Mouse (Mus musculus) liver, postnatal 0 days (tissue): ENCODE results near the gene Zfp148.

Source experiments
- CTCF ChIP-seq: sonication (generic); IDR thresholded peaks from 2 replicates; pipeline ENCODE4 v1.5.1; 2016; ENCODE audit warnings: antibody characterized with exemption, low read depth
- EP300 ChIP-seq: IDR thresholded peaks from 2 replicates; pipeline ENCODE4 v1.6.1; 2016; ENCODE audit warnings: antibody characterized with exemption, low read depth, mild to moderate bottlenecking

DNA sequence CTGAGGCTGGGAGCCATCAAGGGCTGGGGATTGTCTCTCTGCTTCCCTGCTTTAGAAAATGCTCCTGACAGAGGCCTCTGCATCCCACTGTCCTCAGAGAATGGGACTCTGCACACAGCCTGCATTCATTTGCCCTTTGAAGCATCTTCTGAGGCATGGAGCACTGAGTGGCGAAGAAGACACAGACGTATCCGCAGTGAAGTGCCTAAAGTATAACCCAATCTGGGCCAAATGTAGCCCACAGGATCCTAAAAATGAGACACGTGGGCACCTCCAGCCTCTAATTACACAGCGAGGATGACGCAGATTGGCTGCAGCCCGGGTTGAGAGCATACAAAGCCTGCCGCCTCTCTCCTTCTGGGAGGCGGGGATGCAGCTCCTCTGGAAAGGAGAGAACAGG is 36.3 kb upstream of the Zfp148 start:
- TF ChIP-seq EP300 (no peak), CTCF (no peak)
